Mouse (Mus musculus) stomach, embryonic 15.5 days (tissue): ENCODE data around the gene Sv2b. TPM values are rescaled to one million over a fixed set of nuclear protein-coding genes. Genes with fewer than 3 reads are reported as not detected.

Experiments
- ATAC-seq: fragments of 200-750 bp; cut with Nextera tagmentation; 2 replicates; pipeline ENCODE4 v1.8.0; 2017; ENCODE audit warnings: low read depth, moderate number of reproducible peaks, moderate TSS enrichment; ENCODE audit not compliant: insufficient read depth, low FRiP score
- H3K27ac ChIP-seq: fragments of 300-500 bp; sonication (generic); 2 replicates; pipeline ENCODE4 v1.5.1; 2015; ENCODE audit warnings: mild to moderate bottlenecking, inconsistent platforms
- H3K27me3 ChIP-seq: fragments of 300-500 bp; sonication (generic); replicated peaks from 2 replicates; pipeline ENCODE4 v1.6.1; 2015; ENCODE audit warnings: inconsistent platforms
- H3K36me3 ChIP-seq: fragments of 300-500 bp; sonication (generic); 2 replicates; pipeline ENCODE4 v1.6.1; 2015; ENCODE audit warnings: inconsistent platforms
- H3K4me1 ChIP-seq: fragments of 300-500 bp; sonication (generic); 2 replicates; pipeline ENCODE4 v1.6.1; 2015; ENCODE audit warnings: inconsistent platforms
- H3K4me2 ChIP-seq: fragments of 300-500 bp; sonication (generic); 2 replicates; pipeline ENCODE4 v1.6.1; 2015; ENCODE audit warnings: mild to moderate bottlenecking, inconsistent platforms
- H3K4me3 ChIP-seq: fragments of 300-500 bp; sonication (generic); replicated peaks from 2 replicates; pipeline ENCODE4 v1.5.1; 2015; ENCODE audit warnings: inconsistent platforms
- H3K9ac ChIP-seq: fragments of 300-500 bp; sonication (generic); 2 replicates; pipeline ENCODE4 v1.6.1; 2015; ENCODE audit warnings: inconsistent platforms
- H3K9me3 ChIP-seq: fragments of 300-500 bp; sonication (generic); 2 replicates; pipeline ENCODE4 v1.6.1; 2016; ENCODE audit warnings: inconsistent platforms
- WGBS: fragments of 180-500 bp; shearing (Covaris S2); methylation state at CpG from one replicate; pipeline ENCODE4 v1.1.7; 2015; 5-methylcytosine and 5-hydroxymethylcytosine counted together
- polyA plus RNA-seq: library from polyadenylated mRNA; unstranded; fragments of >200 nt; fragmentation: Nextera tagmentation; extraction: Ambion mirVana; gene quantifications from 2 replicates; pipeline ENCODE4 v1.2.1, GENCODE M21; 2015

Gene Sv2b
- polyA plus RNA-seq, 1 experiment from 2014 or later, result 3.1 TPM

DNA sequence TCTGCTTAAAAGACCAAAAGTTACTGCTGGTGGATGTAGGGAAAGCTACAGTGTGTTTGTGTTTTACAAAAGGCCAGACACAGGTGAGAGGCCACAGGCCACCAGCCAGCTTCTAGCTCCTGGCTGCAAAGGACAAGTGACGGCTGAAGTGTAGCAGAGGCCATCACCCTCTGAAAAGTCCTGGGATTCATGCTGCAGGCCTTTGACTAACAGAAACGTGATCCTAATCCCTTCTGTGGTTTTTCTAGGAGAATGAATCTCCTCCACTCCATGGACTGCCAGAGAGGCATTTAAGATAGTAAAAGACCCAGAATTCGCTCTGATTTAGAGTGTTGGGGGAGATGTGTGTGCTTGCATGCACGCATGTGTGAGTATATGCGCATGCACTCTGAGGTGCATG lies 5.8 kb upstream of the Sv2b start:
- H3K36me3 ChIP-seq, result no peaks in the 10 kb centered on the region
- H3K9ac ChIP-seq, result no peak overlapping the region
- no peaks in the 10 kb centered on the region for H3K9me3 ChIP-seq
- H3K27me3 ChIP-seq, result no peaks in the 10 kb centered on the region
- 65% methylated on average over 5 of the region's 5 CpGs for WGBS
- no peak overlapping the region for H3K4me2 ChIP-seq
- H3K27ac ChIP-seq, result no peak overlapping the region
- no peaks in the 10 kb centered on the region for H3K4me1 ChIP-seq
- no peak overlapping the region for H3K4me3 ChIP-seq
- ATAC-seq, result no peak

DNA sequence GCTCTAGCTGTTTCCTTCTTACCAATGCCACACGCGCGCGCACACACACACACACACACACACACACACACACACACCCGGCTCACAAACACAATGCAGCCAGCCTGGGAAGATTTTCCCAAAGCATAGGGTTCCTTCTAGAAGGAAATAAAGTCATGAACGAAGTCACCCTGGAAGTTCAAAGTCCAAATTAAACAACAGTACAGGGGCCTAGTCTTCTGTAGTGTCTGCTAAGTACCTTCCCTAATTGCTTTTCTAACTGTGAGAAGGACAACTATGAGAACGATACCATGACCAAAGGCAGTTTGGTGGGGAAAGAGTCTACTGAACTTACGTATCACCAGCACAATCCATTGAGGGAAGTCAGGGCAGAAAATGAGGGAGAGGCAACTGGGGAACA lies 508 bp upstream of the Sv2b start:
- Histone ChIP-seq H3K9me3 (no peaks in the 10 kb centered on the region), H3K27ac (no peak overlapping the region), H3K9ac (no peak overlapping the region), H3K4me1 (peaks cover 13% of the 10 kb centered on the region; the same call in 1 of the 2 replicates), H3K36me3 (no peaks in the 10 kb centered on the region), H3K27me3 (no peaks in the 10 kb centered on the region), H3K4me3 (no peak overlapping the region), H3K4me2 (no peak overlapping the region)
- ATAC-seq, result no peak
- 84% methylated on average over 8 of the region's 8 CpGs for WGBS

DNA sequence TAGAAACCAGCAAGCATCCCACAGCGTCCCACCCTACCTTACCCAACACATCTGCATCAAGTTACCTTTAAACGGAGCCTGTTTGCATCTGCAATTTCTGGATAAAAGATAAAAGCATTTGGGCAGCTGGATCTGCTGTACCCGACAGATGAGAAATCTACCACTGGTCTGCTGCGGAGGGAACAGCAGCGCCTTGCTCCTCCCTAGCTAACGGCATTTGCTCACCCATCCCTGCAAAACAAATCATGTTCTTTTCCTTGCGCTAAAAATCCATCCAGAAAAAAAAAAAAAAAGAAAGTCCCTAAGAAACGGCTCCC lies 964 bp downstream of the Sv2b start:
- WGBS, result 5% methylated on average over 8 of the region's 8 CpGs
- Histone ChIP-seq H3K27ac (no peak overlapping the region), H3K27me3 (no peaks in the 10 kb centered on the region), H3K36me3 (no peaks in the 10 kb centered on the region), H3K9ac (no peak overlapping the region), H3K4me3 (peak overlapping the region; percentile 42), H3K4me1 (peaks cover 13% of the 10 kb centered on the region; the same call in 1 of the 2 replicates), H3K9me3 (no peaks in the 10 kb centered on the region), H3K4me2 (peak overlapping the region; percentile 77)
- no peak for ATAC-seq

DNA sequence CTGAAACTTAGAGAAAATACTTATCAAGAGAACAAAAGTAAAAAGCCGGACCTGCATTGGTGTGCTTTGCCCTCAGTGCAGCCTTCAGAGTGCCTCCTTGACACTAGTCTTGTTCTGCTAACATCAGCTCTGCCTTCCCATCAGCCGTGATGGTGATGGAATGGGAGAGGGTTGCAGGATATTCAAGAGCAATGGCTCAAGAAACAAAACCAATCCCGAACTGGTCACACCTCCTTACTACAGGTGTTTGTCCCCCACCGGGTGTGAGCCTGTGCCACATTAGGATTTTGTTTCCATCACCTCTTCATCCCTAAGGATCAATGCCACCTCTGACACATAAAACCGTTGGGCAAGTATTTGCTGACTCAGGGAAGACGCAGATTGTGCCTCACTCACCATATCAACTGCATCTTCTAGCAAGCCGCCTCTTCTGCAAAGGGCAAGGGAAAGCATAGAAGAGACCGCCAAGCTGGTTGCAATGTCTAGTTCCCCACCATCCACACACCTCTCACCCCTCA lies 1.4 kb downstream of the Sv2b start:
- ATAC-seq, result no peak
- 43% methylated on average over 8 of the region's 8 CpGs for WGBS
- Histone ChIP-seq H3K4me2 (peak overlapping the region; percentile 77), H3K27ac (no peak overlapping the region), H3K4me3 (peak overlapping the region; percentile 42), H3K4me1 (peaks cover 13% of the 10 kb centered on the region; the same call in 1 of the 2 replicates), H3K27me3 (no peaks in the 10 kb centered on the region), H3K9ac (no peak overlapping the region), H3K9me3 (no peaks in the 10 kb centered on the region), H3K36me3 (no peaks in the 10 kb centered on the region)

DNA sequence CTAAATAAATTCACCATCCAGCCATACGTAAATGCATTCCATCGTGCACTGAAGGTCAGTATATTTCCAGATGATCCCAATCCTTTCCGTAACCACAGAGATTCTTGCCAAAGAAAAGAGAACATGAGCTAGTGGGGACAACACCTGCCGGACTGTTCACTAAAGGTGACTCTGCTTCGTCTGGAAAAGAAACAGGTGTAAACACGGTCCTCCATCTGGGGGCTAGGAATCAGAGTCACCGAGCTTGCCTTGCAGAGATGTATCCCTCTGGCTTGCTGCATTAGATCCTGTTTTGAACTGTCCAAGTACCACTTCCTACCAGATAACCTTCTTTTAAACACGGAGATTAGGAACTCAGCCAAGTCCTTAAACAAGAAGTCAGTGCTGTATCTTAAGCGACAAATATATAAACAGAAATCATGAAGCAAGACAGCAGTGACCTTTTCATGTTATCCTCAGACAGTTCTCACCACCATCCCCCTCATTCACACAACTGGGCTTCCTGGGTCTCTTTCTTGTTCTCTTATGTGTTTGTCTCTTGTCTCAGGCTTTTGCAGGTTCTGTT lies 3.1 kb downstream of the Sv2b start:
- 47% methylated on average over 9 of the region's 9 CpGs for WGBS
- Histone ChIP-seq H3K4me1 (peaks cover 13% of the 10 kb centered on the region; the same call in 1 of the 2 replicates), H3K9me3 (no peaks in the 10 kb centered on the region), H3K27ac (no peak overlapping the region), H3K4me2 (no peak overlapping the region), H3K27me3 (no peaks in the 10 kb centered on the region), H3K4me3 (no peak overlapping the region), H3K36me3 (no peaks in the 10 kb centered on the region), H3K9ac (no peak overlapping the region)
- no peak for ATAC-seq

DNA sequence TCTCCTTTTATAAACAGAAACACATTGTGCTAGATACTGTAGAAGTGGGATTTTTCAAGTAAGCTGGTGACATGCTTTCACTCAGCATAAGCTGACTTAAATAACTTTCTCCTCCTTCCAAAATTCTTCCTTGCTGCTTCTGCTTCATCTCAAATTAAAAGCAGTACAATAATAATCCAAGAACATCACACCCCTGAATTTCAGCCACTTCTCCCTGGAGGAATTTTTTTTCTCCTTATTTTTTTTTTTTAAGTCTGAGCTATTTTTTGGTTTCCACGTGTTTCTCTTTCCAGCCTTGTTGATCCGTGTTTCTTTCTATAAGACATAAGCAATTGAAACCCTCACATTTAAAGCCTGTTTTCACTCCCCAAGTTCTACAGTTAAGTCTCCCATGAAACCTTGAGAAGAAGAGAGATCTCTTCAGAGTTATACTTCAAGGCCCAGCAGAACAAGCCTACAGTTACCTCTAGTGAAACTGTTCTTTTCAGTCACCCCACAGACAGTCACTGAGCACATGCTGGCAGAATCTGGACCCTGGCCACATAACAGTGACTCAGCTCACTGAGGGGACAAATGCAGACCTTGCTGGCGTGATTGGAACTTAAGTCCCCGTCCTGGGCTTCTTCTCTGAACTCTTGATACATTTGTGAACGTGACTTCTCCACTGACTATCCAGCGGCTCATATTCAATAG lies 6.4 kb downstream of the Sv2b start:
- no peaks in the 10 kb centered on the region for H3K27me3 ChIP-seq
- no peaks in the 10 kb centered on the region for H3K36me3 ChIP-seq
- 73% methylated on average over 6 of the region's 6 CpGs for WGBS
- H3K4me2 ChIP-seq, result no peak overlapping the region
- no peak overlapping the region for H3K4me3 ChIP-seq
- no peak overlapping the region for H3K27ac ChIP-seq
- H3K4me1 ChIP-seq, result peaks cover 8% of the 10 kb centered on the region; the same call in 1 of the 2 replicates
- no peak for ATAC-seq
- H3K9me3 ChIP-seq, result no peaks in the 10 kb centered on the region
- no peak overlapping the region for H3K9ac ChIP-seq

DNA sequence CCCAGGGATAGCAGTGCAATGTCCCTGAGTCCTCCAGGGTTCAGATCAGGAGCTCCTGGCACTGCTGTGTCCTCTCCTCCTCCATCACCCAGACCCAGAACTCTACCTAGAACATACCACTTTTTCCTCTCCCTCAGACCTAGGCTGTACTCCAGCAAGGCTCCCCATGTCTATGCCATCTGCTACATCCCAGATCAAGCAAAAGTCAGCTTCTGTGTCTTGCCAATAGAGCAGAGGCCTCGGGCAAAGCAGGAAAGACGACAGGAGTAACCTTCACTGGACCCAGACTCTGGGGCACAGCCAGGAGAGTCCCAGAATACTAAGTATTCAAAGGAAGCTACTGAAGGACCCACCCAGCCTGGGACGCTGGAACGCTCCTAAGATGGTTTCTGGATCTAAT lies 9.8 kb downstream of the Sv2b start:
- H3K4me2 ChIP-seq, result no peak overlapping the region
- 78% methylated on average over 4 of the region's 4 CpGs for WGBS
- no peak overlapping the region for H3K9ac ChIP-seq
- no peak overlapping the region for H3K4me3 ChIP-seq
- H3K4me1 ChIP-seq, result no peaks in the 10 kb centered on the region
- no peak for ATAC-seq
- H3K27ac ChIP-seq, result no peak overlapping the region
- no peaks in the 10 kb centered on the region for H3K36me3 ChIP-seq
- no peaks in the 10 kb centered on the region for H3K9me3 ChIP-seq
- no peaks in the 10 kb centered on the region for H3K27me3 ChIP-seq

DNA sequence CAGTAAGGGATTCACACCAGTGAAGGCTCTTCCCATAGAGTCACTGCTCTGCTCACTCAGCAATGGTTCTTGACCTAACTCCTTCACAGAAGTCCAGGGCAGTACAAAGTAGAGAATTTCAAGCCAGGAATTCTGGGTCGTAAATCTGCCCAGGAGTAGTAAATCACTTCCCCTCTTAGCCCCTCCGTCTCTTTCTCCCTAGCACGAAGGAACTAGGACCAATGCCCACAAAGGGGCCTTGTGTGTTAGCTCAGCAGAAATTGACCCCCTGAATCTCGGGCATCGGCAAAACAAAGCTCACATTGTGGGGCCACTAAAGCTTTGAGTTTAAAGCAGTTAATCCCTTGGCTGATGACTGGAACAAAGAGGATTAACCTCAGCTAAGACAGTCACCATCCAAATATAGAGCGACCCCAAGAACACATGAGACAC lies 12.4 kb downstream of the Sv2b start:
- no peak for ATAC-seq
- no peak overlapping the region for H3K27ac ChIP-seq
- no peak overlapping the region for H3K4me2 ChIP-seq
- H3K9ac ChIP-seq, result no peak overlapping the region
- 36% methylated on average over 6 of the region's 6 CpGs for WGBS
- no peaks in the 10 kb centered on the region for H3K9me3 ChIP-seq
- no peaks in the 10 kb centered on the region for H3K36me3 ChIP-seq
- no peak overlapping the region for H3K4me3 ChIP-seq
- H3K4me1 ChIP-seq, result no peaks in the 10 kb centered on the region
- no peaks in the 10 kb centered on the region for H3K27me3 ChIP-seq

DNA sequence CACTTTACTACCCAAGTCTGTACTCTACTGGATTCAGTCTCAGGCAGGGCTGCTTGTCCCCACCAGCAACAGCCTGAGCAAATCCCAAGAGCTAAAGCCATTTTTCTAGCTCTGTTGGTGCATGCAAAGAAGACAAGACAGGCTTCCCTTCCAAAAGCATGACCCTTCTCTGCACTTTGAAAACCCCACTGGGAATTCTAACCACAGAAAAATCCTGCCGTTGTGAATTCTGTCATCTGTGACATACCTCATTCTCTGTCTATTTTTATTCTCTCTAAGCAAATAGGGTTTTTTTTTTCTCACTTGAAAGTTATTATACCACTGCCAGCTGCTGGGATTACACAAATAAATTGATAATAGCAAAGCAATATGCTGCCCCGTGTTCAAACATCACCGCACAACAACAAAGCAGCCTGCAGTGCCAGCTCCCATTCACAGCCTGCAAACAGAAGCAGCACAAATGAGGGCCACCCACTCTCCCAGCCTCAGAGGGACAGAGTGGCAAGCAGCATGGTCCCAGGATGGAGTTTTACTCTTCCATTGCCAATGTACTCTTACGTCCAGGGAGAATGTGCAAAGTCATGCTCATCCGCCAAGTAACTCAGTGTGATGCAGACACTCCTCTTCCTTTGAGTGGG lies 13.7 kb downstream of the Sv2b start:
- no peak overlapping the region for H3K27ac ChIP-seq
- no peak overlapping the region for H3K4me3 ChIP-seq
- no peaks in the 10 kb centered on the region for H3K9me3 ChIP-seq
- H3K36me3 ChIP-seq, result no peaks in the 10 kb centered on the region
- ATAC-seq, result no peak
- H3K4me2 ChIP-seq, result no peak overlapping the region
- 55% methylated on average over 5 of the region's 5 CpGs for WGBS
- no peak overlapping the region for H3K9ac ChIP-seq
- H3K4me1 ChIP-seq, result no peaks in the 10 kb centered on the region
- H3K27me3 ChIP-seq, result no peaks in the 10 kb centered on the region

DNA sequence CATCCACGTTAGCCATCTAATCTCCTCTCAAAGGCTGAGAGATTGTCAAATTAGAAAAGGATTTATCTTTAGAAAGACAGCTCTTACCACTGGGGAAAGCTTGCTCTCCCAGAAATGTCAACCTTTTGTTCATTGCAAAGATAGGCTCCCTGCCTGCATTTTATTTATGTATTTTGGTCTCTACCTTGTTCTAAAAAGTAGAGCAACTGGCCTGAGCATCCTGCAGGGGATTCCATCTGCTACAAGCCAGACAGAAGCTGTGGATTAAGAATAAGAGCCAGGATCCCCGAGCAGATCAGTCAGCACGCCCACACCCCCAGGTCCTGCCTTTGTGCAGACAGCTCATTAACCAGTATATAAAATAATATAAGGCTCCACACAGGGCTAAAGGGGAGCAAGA lies 16.8 kb downstream of the Sv2b start:
- H3K36me3 ChIP-seq, result no peaks in the 10 kb centered on the region
- no peaks in the 10 kb centered on the region for H3K27me3 ChIP-seq
- H3K9me3 ChIP-seq, result no peaks in the 10 kb centered on the region
- no peak overlapping the region for H3K4me2 ChIP-seq
- H3K4me1 ChIP-seq, result no peaks in the 10 kb centered on the region
- no peak for ATAC-seq
- WGBS, result 35% methylated on average over 3 of the region's 3 CpGs
- no peak overlapping the region for H3K4me3 ChIP-seq
- no peak overlapping the region for H3K9ac ChIP-seq
- no peak overlapping the region for H3K27ac ChIP-seq

DNA sequence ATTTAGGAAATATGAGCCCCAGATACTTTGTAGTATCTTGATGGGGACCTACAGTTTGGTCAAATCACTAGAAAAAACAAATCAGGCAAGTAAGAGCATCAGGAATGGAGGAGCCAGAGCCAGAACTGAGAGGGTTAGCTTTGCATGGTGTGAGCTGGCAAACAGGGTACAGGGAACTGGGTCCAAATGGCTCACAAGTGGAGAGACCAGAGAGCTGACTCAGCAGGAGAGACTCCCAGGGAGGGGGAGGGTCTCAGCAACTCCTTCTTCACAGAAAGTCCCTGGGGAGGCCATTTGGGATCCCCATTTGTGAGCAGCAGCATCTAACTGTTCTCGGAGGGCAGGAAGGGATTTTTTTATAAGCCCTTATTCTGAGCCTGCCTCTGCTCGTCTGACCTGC lies 18.5 kb downstream of the Sv2b start:
- no peaks in the 10 kb centered on the region for H3K4me1 ChIP-seq
- no peaks in the 10 kb centered on the region for H3K36me3 ChIP-seq
- no peaks in the 10 kb centered on the region for H3K27me3 ChIP-seq
- WGBS, result 33% methylated on average over 2 of the region's 2 CpGs
- no peak overlapping the region for H3K9ac ChIP-seq
- no peak for ATAC-seq
- no peak overlapping the region for H3K4me3 ChIP-seq
- H3K27ac ChIP-seq, result no peak overlapping the region
- H3K9me3 ChIP-seq, result no peaks in the 10 kb centered on the region
- H3K4me2 ChIP-seq, result no peak overlapping the region

DNA sequence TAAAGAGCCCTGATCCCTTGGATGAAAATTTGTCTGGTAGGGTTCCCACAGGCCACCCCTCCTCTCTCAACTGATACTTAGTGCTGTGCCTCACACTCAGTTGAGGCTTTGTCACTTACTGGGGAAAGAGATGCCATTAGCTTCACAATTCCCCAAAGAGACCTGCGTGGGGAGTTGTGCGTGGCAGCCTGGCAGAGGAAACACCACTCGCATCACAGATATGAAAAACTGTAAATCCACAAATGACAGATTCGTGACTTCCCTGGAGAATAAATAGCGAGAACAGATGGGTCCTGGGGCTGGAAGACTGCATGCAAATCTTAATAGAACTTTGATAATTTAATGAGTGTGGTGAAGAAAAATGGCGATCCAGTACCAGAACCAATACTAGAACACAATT lies 21.8 kb downstream of the Sv2b start:
- Histone ChIP-seq H3K4me1 (no peaks in the 10 kb centered on the region), H3K9ac (no peak overlapping the region), H3K9me3 (no peaks in the 10 kb centered on the region), H3K4me2 (no peak overlapping the region), H3K36me3 (no peaks in the 10 kb centered on the region), H3K27ac (no peak overlapping the region), H3K27me3 (no peaks in the 10 kb centered on the region), H3K4me3 (no peak overlapping the region)
- ATAC-seq, result no peak
- WGBS, result 91% methylated on average over 6 of the region's 6 CpGs
